Mouse (Mus musculus): ENCODE data around the gene Ube2r2. TPM values are rescaled to one million over a fixed set of nuclear protein-coding genes. Genes with fewer than 3 reads are reported as not detected.

Gene Ube2r2
- polyA plus RNA-seq, 1 experiment from 2014 or later = 96.7 TPM

DNA sequence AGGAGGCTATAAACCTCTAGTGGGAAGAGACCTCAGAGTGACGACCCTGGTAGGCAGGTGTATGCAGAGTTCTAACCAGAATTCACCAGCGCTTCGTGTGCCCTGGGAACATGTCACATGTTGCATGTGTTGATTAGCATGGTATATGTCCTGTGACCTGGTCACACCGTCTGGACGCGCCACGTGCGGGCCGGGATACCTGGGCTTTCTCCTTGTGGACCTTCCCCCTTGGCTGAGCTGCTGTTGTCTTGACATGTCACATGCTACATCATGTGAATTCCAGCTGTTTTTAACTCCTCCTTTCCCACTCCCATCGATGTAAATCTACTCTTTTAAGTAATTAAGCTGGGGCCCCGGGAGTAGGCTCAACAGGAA, 37.0 kb upstream of the Ube2r2 start:
- peak overlapping the region; percentile 62 for H3K4me3 ChIP-seq
- H3K4me1 ChIP-seq = peaks cover 36% of the 10 kb centered on the region
- no peaks in the 10 kb centered on the region for H3K36me3 ChIP-seq (replicated peaks)
- no peaks in the 10 kb centered on the region for H3K9me3 ChIP-seq
- no peak overlapping the region for H3K27ac ChIP-seq (replicated peaks)
- peaks cover 64% of the 10 kb centered on the region for H3K27me3 ChIP-seq (replicated peaks; ENCODE audit: low read depth, poor library complexity, severe bottlenecking)
- WGBS = 15% methylated on average over 11 of the region's 11 CpGs
- peak; percentile 30 for DNase-seq (ENCODE audit: low spot score)

DNA sequence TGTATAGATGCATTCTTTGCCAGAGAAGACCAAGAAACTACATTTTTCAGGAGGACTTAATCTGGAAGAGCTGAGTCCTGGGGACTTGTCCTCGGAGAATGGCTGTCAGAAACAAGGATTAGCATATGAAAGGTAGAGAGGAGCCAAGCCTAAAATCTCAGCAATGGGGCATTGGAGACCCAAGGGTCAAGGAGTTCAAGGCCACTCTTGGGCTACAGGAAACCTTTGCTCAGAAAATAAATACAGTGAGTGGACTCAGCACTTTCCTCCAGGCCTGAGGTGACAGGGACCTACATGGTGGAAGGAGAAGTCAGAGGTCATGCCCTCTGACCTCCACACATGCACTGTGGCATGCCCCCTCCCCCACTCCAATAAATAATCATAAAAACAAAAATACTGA, 34.6 kb upstream of the Ube2r2 start:
- peaks cover 31% of the 10 kb centered on the region for H3K4me1 ChIP-seq
- peaks cover 49% of the 10 kb centered on the region for H3K27me3 ChIP-seq (replicated peaks; ENCODE audit: low read depth, poor library complexity, severe bottlenecking)
- 50% methylated on average over 1 of the region's 1 CpGs for WGBS
- H3K36me3 ChIP-seq (replicated peaks) = no peaks in the 10 kb centered on the region
- no peak overlapping the region for H3K27ac ChIP-seq (replicated peaks)
- H3K4me3 ChIP-seq = no peak overlapping the region
- no peaks in the 10 kb centered on the region for H3K9me3 ChIP-seq
- DNase-seq (ENCODE audit: low spot score) = no peak

DNA sequence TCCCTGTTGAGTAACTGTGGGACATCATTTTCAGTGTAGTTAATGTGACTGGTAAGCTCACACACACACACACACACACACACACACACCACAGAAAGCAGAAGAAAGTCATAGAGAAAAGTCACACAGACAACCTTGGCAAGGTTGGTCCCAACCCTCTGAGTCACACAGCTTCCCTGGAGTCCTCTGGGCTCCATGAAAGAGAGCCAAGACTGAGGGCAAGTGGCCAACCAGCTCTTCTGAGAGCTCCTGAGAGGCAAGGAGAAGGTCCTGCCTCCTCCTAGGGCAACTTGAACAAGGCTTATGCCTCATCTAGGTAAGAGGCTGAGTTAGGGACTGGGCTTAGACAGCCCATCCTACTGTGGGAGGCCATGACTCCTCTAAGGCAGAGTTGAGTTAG, 32.6 kb upstream of the Ube2r2 start:
- Histone ChIP-seq H3K9me3 (no peaks in the 10 kb centered on the region), H3K36me3 (replicated peaks) (no peaks in the 10 kb centered on the region), H3K27ac (replicated peaks) (no peak overlapping the region), H3K27me3 (replicated peaks; ENCODE audit: low read depth, poor library complexity, severe bottlenecking) (peaks cover 29% of the 10 kb centered on the region), H3K4me3 (no peak overlapping the region), H3K4me1 (peaks cover 12% of the 10 kb centered on the region)
- no peak for DNase-seq (ENCODE audit: low spot score)

- no peak overlapping the region for H3K27ac ChIP-seq (replicated peaks)
- H3K27me3 ChIP-seq (replicated peaks; ENCODE audit: low read depth, poor library complexity, severe bottlenecking) = no peaks in the 10 kb centered on the region
- no peaks in the 10 kb centered on the region for H3K9me3 ChIP-seq
- no peak for DNase-seq (ENCODE audit: low spot score)
- H3K4me1 ChIP-seq = no peaks in the 10 kb centered on the region
- H3K36me3 ChIP-seq (replicated peaks) = no peaks in the 10 kb centered on the region
- no peak overlapping the region for H3K4me3 ChIP-seq
- WGBS = 73% methylated on average over 4 of the region's 4 CpGs
Measured at GRCm38 (mm10) chr4:41107440-41107839, 28.1 kb upstream of the Ube2r2 start.

DNA sequence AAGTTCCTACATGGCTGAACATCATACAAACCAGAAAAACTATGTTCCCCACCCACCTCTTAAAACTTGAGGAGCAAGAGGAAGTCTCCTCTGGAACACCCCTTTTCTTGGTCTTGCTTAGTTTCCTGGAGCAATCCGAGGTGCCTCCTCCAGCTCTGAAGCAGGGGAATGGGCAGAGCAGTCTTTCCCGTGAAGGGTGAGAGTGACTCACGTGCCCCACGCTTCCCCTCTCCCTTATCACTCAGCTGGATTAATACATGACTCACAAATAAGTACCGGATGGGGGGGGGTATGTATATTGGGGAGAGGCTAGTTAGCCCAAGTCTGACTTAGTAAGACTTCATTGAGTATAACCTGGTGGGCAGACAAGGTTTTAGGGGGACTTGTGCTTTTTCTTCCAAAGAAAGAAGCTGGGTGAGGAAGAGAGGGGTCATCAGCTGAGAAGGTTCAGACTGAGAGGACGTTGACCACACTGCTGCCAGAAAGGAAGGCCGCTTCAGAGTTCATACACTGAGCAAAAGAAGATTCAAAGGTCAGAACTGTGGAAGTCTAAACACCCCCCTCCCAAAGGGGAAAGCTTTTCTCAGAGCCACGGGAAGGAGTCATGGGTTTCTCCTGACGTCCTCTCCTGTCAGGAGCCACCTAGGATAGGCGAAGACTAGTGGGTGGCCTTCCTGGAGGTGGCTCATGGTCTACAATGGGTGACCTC, 26.7 kb upstream of the Ube2r2 start:
- peaks cover 3% of the 10 kb centered on the region for H3K36me3 ChIP-seq (replicated peaks)
- H3K27ac ChIP-seq (replicated peaks) = no peak overlapping the region
- H3K4me1 ChIP-seq = no peaks in the 10 kb centered on the region
- DNase-seq (ENCODE audit: low spot score) = no peak
- H3K27me3 ChIP-seq (replicated peaks; ENCODE audit: low read depth, poor library complexity, severe bottlenecking) = no peaks in the 10 kb centered on the region
- 83% methylated on average over 10 of the region's 10 CpGs for WGBS
- H3K4me3 ChIP-seq = no peak overlapping the region
- H3K9me3 ChIP-seq = no peaks in the 10 kb centered on the region

- no peak overlapping the region for H3K4me3 ChIP-seq
- DNase-seq (ENCODE audit: low spot score) = no peak
- 45% methylated on average over 9 of the region's 9 CpGs for WGBS
- H3K27ac ChIP-seq (replicated peaks) = no peak overlapping the region
- peaks cover 60% of the 10 kb centered on the region for H3K36me3 ChIP-seq (replicated peaks)
- no peaks in the 10 kb centered on the region for H3K9me3 ChIP-seq
- H3K27me3 ChIP-seq (replicated peaks; ENCODE audit: low read depth, poor library complexity, severe bottlenecking) = no peaks in the 10 kb centered on the region
- peaks cover 13% of the 10 kb centered on the region for H3K4me1 ChIP-seq
Measured at GRCm38 (mm10) chr4:41114358-41115070, 21.0 kb upstream of the Ube2r2 start.

- Histone ChIP-seq H3K27ac (replicated peaks) (no peak overlapping the region), H3K4me3 (no peak overlapping the region), H3K4me1 (peaks cover 13% of the 10 kb centered on the region), H3K9me3 (no peaks in the 10 kb centered on the region), H3K36me3 (replicated peaks) (peaks cover 65% of the 10 kb centered on the region), H3K27me3 (replicated peaks; ENCODE audit: low read depth, poor library complexity, severe bottlenecking) (no peaks in the 10 kb centered on the region)
- WGBS = 59% methylated on average over 6 of the region's 6 CpGs
- no peak for DNase-seq (ENCODE audit: low spot score)
Measured at GRCm38 (mm10) chr4:41115074-41115473, 20.5 kb upstream of the Ube2r2 start.

DNA sequence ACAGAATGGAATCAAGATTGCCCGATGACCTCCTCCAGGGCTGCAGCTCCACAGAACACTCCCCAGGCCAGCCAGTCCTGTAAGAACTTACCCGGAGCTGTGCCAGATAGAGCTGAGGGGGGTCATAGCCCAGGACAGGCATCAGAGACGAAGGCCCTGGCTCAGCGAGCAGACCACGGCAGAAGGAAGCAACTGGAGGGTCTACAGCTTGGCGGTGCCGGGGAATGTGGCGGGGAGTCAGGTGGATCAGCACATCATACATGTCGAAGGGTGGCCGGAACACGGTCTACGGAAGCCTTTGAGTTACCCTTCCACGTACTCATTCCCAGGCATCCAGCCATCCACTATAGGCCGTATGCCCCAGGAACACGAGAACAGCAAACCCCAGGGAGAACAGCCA, 19.8 kb upstream of the Ube2r2 start:
- DNase-seq (ENCODE audit: low spot score) = no peak
- peaks cover 73% of the 10 kb centered on the region for H3K36me3 ChIP-seq (replicated peaks)
- H3K9me3 ChIP-seq = no peaks in the 10 kb centered on the region
- no peak overlapping the region for H3K27ac ChIP-seq (replicated peaks)
- H3K4me1 ChIP-seq = peaks cover 13% of the 10 kb centered on the region
- H3K4me3 ChIP-seq = no peak overlapping the region
- 92% methylated on average over 15 of the region's 15 CpGs for WGBS
- H3K27me3 ChIP-seq (replicated peaks; ENCODE audit: low read depth, poor library complexity, severe bottlenecking) = no peaks in the 10 kb centered on the region

- Histone ChIP-seq H3K36me3 (replicated peaks) (peaks cover 83% of the 10 kb centered on the region), H3K9me3 (no peaks in the 10 kb centered on the region), H3K4me1 (peaks cover 13% of the 10 kb centered on the region), H3K27me3 (replicated peaks; ENCODE audit: low read depth, poor library complexity, severe bottlenecking) (no peaks in the 10 kb centered on the region), H3K4me3 (no peak overlapping the region), H3K27ac (replicated peaks) (no peak overlapping the region)
- DNase-seq (ENCODE audit: low spot score) = peak; percentile 23
- WGBS = 73% methylated on average over 3 of the region's 3 CpGs
Measured at GRCm38 (mm10) chr4:41116817-41117216, 18.7 kb upstream of the Ube2r2 start.

DNA sequence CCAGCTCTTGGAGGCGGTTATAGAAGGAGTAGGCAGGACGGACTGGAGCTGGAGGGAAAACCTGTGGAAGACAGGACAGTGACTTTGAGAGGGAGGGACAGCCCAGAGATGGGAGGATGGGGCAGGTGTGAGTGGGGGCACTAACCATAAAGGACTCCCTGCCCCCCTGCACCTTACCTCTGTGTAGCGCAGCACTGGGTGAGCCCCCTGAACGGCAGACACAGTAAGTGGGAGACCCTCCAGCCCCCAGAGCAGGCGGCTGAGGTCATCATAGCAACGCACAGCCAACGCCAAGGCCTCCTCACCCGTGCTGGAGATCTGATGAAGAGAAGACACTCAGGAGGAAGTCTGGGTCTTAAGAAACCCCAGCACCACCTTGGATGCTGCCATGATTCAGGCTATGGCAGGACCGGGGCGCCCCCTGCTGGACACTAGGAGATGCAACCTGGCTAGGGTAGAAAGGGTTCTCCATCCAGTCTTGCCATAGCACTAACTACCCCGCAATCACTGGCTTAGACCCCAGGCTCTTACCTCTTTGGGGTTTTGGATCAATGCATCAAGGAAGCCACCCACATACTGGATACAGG, 16.7 kb upstream of the Ube2r2 start:
- peaks cover 93% of the 10 kb centered on the region for H3K36me3 ChIP-seq (replicated peaks)
- H3K9me3 ChIP-seq = no peaks in the 10 kb centered on the region
- no peaks in the 10 kb centered on the region for H3K27me3 ChIP-seq (replicated peaks; ENCODE audit: low read depth, poor library complexity, severe bottlenecking)
- no peak overlapping the region for H3K27ac ChIP-seq (replicated peaks)
- no peak overlapping the region for H3K4me3 ChIP-seq
- whole genome bisulfite sequencing = 76% methylated on average over 11 of the region's 11 CpGs
- H3K4me1 ChIP-seq = peaks cover 23% of the 10 kb centered on the region
- peak; percentile 76 for DNase-seq (ENCODE audit: low spot score)

- DNase-seq (ENCODE audit: low spot score) = peak; percentile 98
- H3K9me3 ChIP-seq = no peaks in the 10 kb centered on the region
- H3K27me3 ChIP-seq (replicated peaks; ENCODE audit: low read depth, poor library complexity, severe bottlenecking) = no peaks in the 10 kb centered on the region
- peak within 1 kb of the TSS; percentile 80 for H3K4me3 ChIP-seq
- peaks cover 38% of the 10 kb centered on the region for H3K36me3 ChIP-seq (replicated peaks)
- peak within 1 kb of the TSS; percentile 80 for H3K27ac ChIP-seq (replicated peaks)
- H3K4me1 ChIP-seq = peaks cover 10% of the 10 kb centered on the region
- WGBS = 3% methylated on average over 29 of the region's 29 CpGs
Measured at GRCm38 (mm10) chr4:41124180-41124951, 11.2 kb upstream of the Ube2r2 start, which contains the start of gene Nol6. Gene Nol6, minus strand, starts transcription at chr4:41124455.

DNA sequence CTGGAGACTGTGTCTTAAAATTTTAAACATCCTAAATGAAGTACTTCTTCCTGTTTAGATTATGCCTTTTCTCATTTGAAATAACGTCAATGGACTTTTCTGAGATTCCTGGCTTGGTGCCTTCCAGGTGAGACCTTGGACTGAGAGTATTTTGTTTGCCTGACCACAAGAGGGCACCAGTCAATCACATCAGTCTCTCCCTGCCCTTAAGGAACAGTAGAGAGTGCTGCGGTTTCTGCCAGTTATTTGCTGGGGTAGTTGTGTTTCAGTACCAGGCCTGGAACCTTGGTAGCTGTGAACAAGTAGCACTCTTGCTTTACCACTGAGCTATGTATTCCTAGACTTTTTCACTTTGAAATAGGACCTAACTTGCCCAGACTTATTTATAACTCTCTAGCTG, 6.1 kb upstream of the Ube2r2 start:
- no peaks in the 10 kb centered on the region for H3K9me3 ChIP-seq
- no peak overlapping the region for H3K4me3 ChIP-seq
- H3K4me1 ChIP-seq = peaks cover 1% of the 10 kb centered on the region
- peak; percentile 61 for DNase-seq (ENCODE audit: low spot score)
- H3K27ac ChIP-seq (replicated peaks) = no peak overlapping the region
- 16% methylated on average over 2 of the region's 2 CpGs for WGBS
- H3K27me3 ChIP-seq (replicated peaks; ENCODE audit: low read depth, poor library complexity, severe bottlenecking) = no peaks in the 10 kb centered on the region
- no peaks in the 10 kb centered on the region for H3K36me3 ChIP-seq (replicated peaks)
